Mouse (Mus musculus) small intestine, adult 2 months (tissue): ENCODE data around the gene Hpse2.

Experiments used
- CTCF ChIP-seq: fragments of 200-500 bp; IDR thresholded peaks from 2 replicates; pipeline ENCODE4 v1.5.1; 2012; ENCODE audit warnings: low read depth, mild to moderate bottlenecking, control low read depth, inconsistent platforms, low read length, moderate library complexity, mixed read lengths; ENCODE audit not compliant: insufficient replicate concordance, insufficient read length; ENCODE audit errors: extremely low read depth
- POLR2A ChIP-seq: fragments of 200-500 bp; IDR thresholded peaks from 2 replicates; pipeline ENCODE4 v1.6.1; 2012; ENCODE audit warnings: low read depth, mild to moderate bottlenecking, control low read depth, inconsistent platforms, low read length, moderate library complexity

DNA sequence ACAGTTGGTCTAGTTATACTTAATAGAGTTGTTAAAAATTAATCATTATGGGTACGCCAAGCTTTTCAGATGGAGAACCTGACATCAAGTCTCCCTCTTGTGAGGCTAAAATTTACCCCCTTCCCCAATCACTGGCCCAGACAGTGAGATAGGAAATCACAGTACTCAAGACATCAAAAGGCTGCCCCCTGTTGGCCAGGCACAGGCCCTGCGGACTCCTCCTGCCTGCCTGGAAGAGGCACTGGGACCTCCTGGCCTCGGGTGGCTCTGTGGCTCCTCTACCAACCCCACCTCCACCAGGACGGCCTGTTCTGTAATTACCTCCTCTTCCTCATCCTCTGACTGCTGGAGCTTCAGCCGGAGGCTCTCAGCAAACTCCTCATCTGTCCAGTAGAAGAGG is 610.4 kb downstream of the Hpse2 start:
- no peak for TF ChIP-seq POLR2A
- peak; percentile 49; the same call in 1 of the 2 replicates for TF ChIP-seq CTCF
